Mouse (Mus musculus) CH12.LX (cell line): Measurements from ENCODE around the gene Pik3c2g.

Source experiments
- CHD2 ChIP-seq: IDR thresholded peaks from 2 replicates; pipeline ENCODE4 v1.6.1; 2011; ENCODE audit warnings: low read length, improper control_type of control experiment
- CTCF ChIP-seq, 2 experiments: IDR thresholded peaks in 1 of 2; conservative IDR thresholded peaks in 1 of 2; 2 replicates each; pipeline ENCODE4 v1.5.1; 2011 to 2012; ENCODE audit warnings: low read depth in 2 of 2, low read length in 2 of 2, improper control_type of control experiment in 1 of 2, inconsistent platforms in 1 of 2, mild to moderate bottlenecking in 1 of 2, moderate library complexity in 1 of 2
- E2F4 ChIP-seq: IDR thresholded peaks from 2 replicates; pipeline ENCODE4 v1.6.1; 2011; ENCODE audit warnings: low read depth, low read length, improper control_type of control experiment; ENCODE audit not compliant: insufficient replicate concordance
- EP300 ChIP-seq: IDR thresholded peaks from 2 replicates; pipeline ENCODE4 v1.6.1; 2011; ENCODE audit warnings: low read length, improper control_type of control experiment
- GABPA ChIP-seq: IDR thresholded peaks from 2 replicates; pipeline ENCODE4 v1.6.1; 2012; ENCODE audit warnings: low read depth, low read length, improper control_type of control experiment, inconsistent platforms; ENCODE audit not compliant: insufficient replicate concordance
- JUND ChIP-seq: conservative IDR thresholded peaks from 2 replicates; pipeline ENCODE4 v1.6.1; 2011; ENCODE audit warnings: low read depth, low read length, improper control_type of control experiment
- NELFE ChIP-seq: IDR thresholded peaks from 2 replicates; pipeline ENCODE4 v1.6.1; 2011; ENCODE audit warnings: low read depth, low read length, improper control_type of control experiment
- POLR2A ChIP-seq: IDR thresholded peaks from 2 replicates; pipeline ENCODE4 v1.6.1; 2011; ENCODE audit warnings: low read depth, mild to moderate bottlenecking, improper control_type of control experiment, low read length
- ZC3H11A ChIP-seq: IDR thresholded peaks from 2 replicates; pipeline ENCODE4 v1.6.1; 2012; ENCODE audit warnings: low read depth, mild to moderate bottlenecking, inconsistent platforms, low read length, improper control_type of control experiment
- ZNF384 ChIP-seq: IDR thresholded peaks from 2 replicates; pipeline ENCODE4 v1.6.1; 2012; ENCODE audit warnings: low read depth, low read length, improper control_type of control experiment, inconsistent platforms

- TF ChIP-seq NELFE (no peak), JUND (no peak), CTCF (conservative IDR thresholded peaks at IDR 0.05 in 1 of 2, IDR thresholded peaks at IDR 0.05 in 1 of 2; ENCODE audit: low read depth in 2 of 2, low read length in 2 of 2) (no peak), GABPA (no peak), ZNF384 (no peak), ZC3H11A (no peak), CHD2 (no peak), E2F4 (no peak), EP300 (no peak), POLR2A (no peak)
Measured at GRCm38 (mm10) chr6:139770535-139770934, 183.5 kb downstream of the Pik3c2g start.
